Mouse (Mus musculus) heart, embryonic 15.5 days (tissue): Measurements from ENCODE around the gene Gdf15. TPM values are rescaled to one million over a fixed set of nuclear protein-coding genes. Genes with fewer than 3 reads are reported as not detected.
A peak's percentile ranks its signal among the peaks of the same experiment; 100 is the strongest.

ENCODE experiments used
- ATAC-seq: fragments of 200-750 bp; cut with Nextera tagmentation; replicated peaks from 2 replicates; pipeline ENCODE4 v1.8.0; 2017; ENCODE audit warnings: low read depth, moderate TSS enrichment; ENCODE audit not compliant: insufficient number of reproducible peaks, insufficient read depth, low FRiP score
- H3K27ac ChIP-seq: fragments of 300-500 bp; sonication (generic); 2 replicates; pipeline ENCODE4 v1.5.1; 2015; ENCODE audit warnings: mild to moderate bottlenecking, inconsistent platforms
- H3K27me3 ChIP-seq: fragments of 300-500 bp; sonication (generic); 2 replicates; pipeline ENCODE4 v1.6.1; 2015; ENCODE audit warnings: inconsistent platforms
- H3K36me3 ChIP-seq: fragments of 300-500 bp; sonication (generic); 2 replicates; pipeline ENCODE4 v1.6.1; 2015; ENCODE audit warnings: mild to moderate bottlenecking, inconsistent platforms
- H3K4me1 ChIP-seq: fragments of 300-500 bp; sonication (generic); replicated peaks from 2 replicates; pipeline ENCODE4 v1.6.1; 2015; ENCODE audit warnings: inconsistent platforms
- H3K4me2 ChIP-seq: fragments of 300-500 bp; sonication (generic); 2 replicates; pipeline ENCODE4 v1.6.1; 2015; ENCODE audit warnings: inconsistent platforms, mild to moderate bottlenecking, moderate library complexity
- H3K4me3 ChIP-seq: fragments of 300-500 bp; sonication (generic); 2 replicates; pipeline ENCODE4 v1.5.1; 2015; ENCODE audit warnings: mild to moderate bottlenecking, inconsistent platforms
- H3K9ac ChIP-seq: fragments of 300-500 bp; sonication (generic); 2 replicates; pipeline ENCODE4 v1.6.1; 2015; ENCODE audit warnings: mild to moderate bottlenecking, inconsistent platforms
- H3K9me3 ChIP-seq: fragments of 300-500 bp; sonication (generic); replicated peaks from 2 replicates; pipeline ENCODE4 v1.6.1; 2016; ENCODE audit warnings: inconsistent platforms
- WGBS: fragments of 180-500 bp; shearing (Covaris S2); methylation state at CpG from one replicate; pipeline ENCODE4 v1.1.7; 2015; ENCODE audit warnings: mixed read lengths; 5-methylcytosine and 5-hydroxymethylcytosine counted together
- polyA plus RNA-seq: library from polyadenylated mRNA; unstranded; fragments of >200 nt; fragmentation: Nextera tagmentation; extraction: Ambion mirVana; gene quantifications from 2 replicates; pipeline ENCODE4 v1.2.1, GENCODE M21; 2015

Gdf15 gene
- polyA plus RNA-seq, 1 experiment from 2014 or later: 0.89 TPM

GRCm38 (mm10) chr8:70655469-70655868 is 23.2 kb upstream of the Gdf15 start:
- ATAC-seq: no peak
- no peak overlapping the region for H3K4me2 ChIP-seq
- no peaks in the 10 kb centered on the region for H3K9me3 ChIP-seq
- no peak overlapping the region for H3K27ac ChIP-seq
- H3K36me3 ChIP-seq: peaks cover 49% of the 10 kb centered on the region
- H3K9ac ChIP-seq: no peak overlapping the region
- WGBS: 61% methylated on average over 2 of the region's 2 CpGs
- H3K4me1 ChIP-seq: peaks cover 27% of the 10 kb centered on the region
- H3K27me3 ChIP-seq: no peaks in the 10 kb centered on the region
- no peak overlapping the region for H3K4me3 ChIP-seq

- no peak overlapping the region for H3K4me3 ChIP-seq
- no peak overlapping the region for H3K27ac ChIP-seq
- H3K36me3 ChIP-seq: peaks cover 55% of the 10 kb centered on the region
- H3K4me1 ChIP-seq: peaks cover 33% of the 10 kb centered on the region
- ATAC-seq: no peak
- H3K9ac ChIP-seq: no peak overlapping the region
- H3K9me3 ChIP-seq: no peaks in the 10 kb centered on the region
- no peaks in the 10 kb centered on the region for H3K27me3 ChIP-seq
- H3K4me2 ChIP-seq: no peak overlapping the region
- WGBS: 53% methylated on average over 1 of the region's 1 CpGs
Measured at GRCm38 (mm10) chr8:70654121-70654520, 21.9 kb upstream of the Gdf15 start.

DNA sequence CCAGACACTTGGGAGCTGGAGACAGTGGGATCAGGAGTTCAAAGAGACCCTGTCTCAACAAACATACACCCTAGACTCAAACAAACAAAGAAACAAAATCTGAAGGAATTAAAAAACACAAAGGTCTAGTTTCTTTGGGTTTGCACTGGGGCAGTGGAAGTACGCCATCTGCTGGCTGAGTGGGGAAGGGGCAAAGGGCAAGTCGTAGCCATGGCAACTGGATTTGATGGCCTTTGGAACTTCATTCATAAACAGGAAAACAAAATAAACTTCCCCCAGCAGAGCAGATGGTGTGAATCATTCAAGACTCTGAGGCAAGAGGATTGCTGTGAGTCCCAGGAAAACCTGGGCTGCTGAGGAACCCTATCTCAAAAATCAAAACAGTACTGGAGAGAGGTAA is 21.0 kb upstream of the Gdf15 start:
- Histone ChIP-seq H3K27me3 (no peaks in the 10 kb centered on the region), H3K9me3 (no peaks in the 10 kb centered on the region), H3K9ac (no peak overlapping the region), H3K4me3 (no peak overlapping the region), H3K36me3 (peaks cover 55% of the 10 kb centered on the region), H3K4me2 (no peak overlapping the region), H3K27ac (no peak overlapping the region), H3K4me1 (peaks cover 33% of the 10 kb centered on the region)
- no peak for ATAC-seq
- WGBS: 63% methylated on average over 2 of the region's 2 CpGs

GRCm38 (mm10) chr8:70650351-70650750 is 18.1 kb upstream of the Gdf15 start:
- no peak for ATAC-seq
- Histone ChIP-seq H3K9ac (no peak overlapping the region), H3K9me3 (no peaks in the 10 kb centered on the region), H3K27ac (peak overlapping the region; percentile 89), H3K4me3 (no peak overlapping the region), H3K27me3 (no peaks in the 10 kb centered on the region), H3K4me1 (peaks cover 51% of the 10 kb centered on the region), H3K4me2 (no peak overlapping the region), H3K36me3 (peaks cover 41% of the 10 kb centered on the region)
- WGBS: 89% methylated on average over 17 of the region's 17 CpGs

DNA sequence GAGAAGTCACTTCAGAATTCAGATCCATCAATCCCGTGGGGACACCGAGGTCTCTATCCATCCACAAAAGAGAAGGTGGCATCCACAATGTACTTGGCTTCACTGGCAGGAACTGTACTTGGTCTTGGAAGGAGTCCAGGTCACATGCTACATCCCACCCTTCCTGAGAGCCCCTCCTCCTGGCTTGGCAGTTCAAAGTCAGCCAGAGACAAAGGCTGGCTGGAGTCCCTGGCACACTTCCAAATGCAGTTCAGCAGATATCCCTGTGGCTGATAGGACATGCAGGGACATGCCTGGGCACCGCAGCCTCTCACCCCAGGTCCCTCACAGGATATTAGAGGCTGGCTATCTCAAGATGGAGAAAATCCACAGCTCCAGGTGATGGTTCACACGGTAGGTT is 17.1 kb upstream of the Gdf15 start:
- peaks cover 30% of the 10 kb centered on the region for H3K36me3 ChIP-seq
- WGBS: 15% methylated on average over 4 of the region's 4 CpGs
- peak; percentile 87 for ATAC-seq
- H3K4me1 ChIP-seq: peaks cover 53% of the 10 kb centered on the region
- H3K9ac ChIP-seq: 0 out of 2 replicates have a peak overlapping the region, but pooled peaks have one; percentile 26
- H3K27ac ChIP-seq: peak overlapping the region; percentile 89
- no peaks in the 10 kb centered on the region for H3K27me3 ChIP-seq
- H3K4me3 ChIP-seq: no peak overlapping the region
- no peak overlapping the region for H3K4me2 ChIP-seq
- no peaks in the 10 kb centered on the region for H3K9me3 ChIP-seq

GRCm38 (mm10) chr8:70648921-70649320 is 16.7 kb upstream of the Gdf15 start:
- 46% methylated on average over 3 of the region's 3 CpGs for WGBS
- Histone ChIP-seq H3K9ac (peak overlapping the region; percentile 26; the same call in 1 of the 2 replicates), H3K9me3 (no peaks in the 10 kb centered on the region), H3K4me3 (no peak overlapping the region), H3K4me2 (no peak overlapping the region), H3K27me3 (no peaks in the 10 kb centered on the region), H3K4me1 (peaks cover 53% of the 10 kb centered on the region), H3K27ac (peak overlapping the region; percentile 89), H3K36me3 (peaks cover 28% of the 10 kb centered on the region)
- 0 out of 2 replicates have a peak, but pooled peaks have one; percentile 16 for ATAC-seq

DNA sequence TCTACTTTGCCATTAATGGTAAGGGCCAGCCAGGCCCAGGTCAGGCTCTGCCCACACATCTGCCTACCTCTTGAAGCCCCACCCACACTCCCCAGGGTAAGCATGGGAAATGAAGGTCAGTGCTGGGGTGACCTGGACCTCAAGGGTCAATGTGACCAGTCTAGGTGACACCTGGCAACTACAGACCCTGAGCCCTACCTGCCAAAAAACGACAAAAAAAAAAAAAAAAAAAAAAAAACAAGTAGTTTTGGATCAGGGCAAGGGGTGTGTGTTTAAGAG is 15.8 kb upstream of the Gdf15 start:
- Histone ChIP-seq H3K9ac (no peak overlapping the region), H3K4me1 (peaks cover 53% of the 10 kb centered on the region), H3K27me3 (no peaks in the 10 kb centered on the region), H3K4me3 (no peak overlapping the region), H3K27ac (peak overlapping the region; percentile 89), H3K9me3 (no peaks in the 10 kb centered on the region), H3K4me2 (no peak overlapping the region), H3K36me3 (peaks cover 28% of the 10 kb centered on the region)
- no peak for ATAC-seq
- 41% methylated on average over 1 of the region's 1 CpGs for WGBS

GRCm38 (mm10) chr8:70647343-70648163 is 15.3 kb upstream of the Gdf15 start:
- Histone ChIP-seq H3K9ac (no peak overlapping the region; the same call in 1 of the 2 replicates), H3K36me3 (peaks cover 25% of the 10 kb centered on the region), H3K4me1 (peaks cover 53% of the 10 kb centered on the region), H3K27ac (peak overlapping the region; percentile 89), H3K4me3 (no peak overlapping the region), H3K9me3 (no peaks in the 10 kb centered on the region), H3K27me3 (no peaks in the 10 kb centered on the region), H3K4me2 (no peak overlapping the region)
- 39% methylated on average over 8 of the region's 8 CpGs for WGBS
- 0 out of 2 replicates have a peak, but pooled peaks have one; percentile 19 for ATAC-seq

- Histone ChIP-seq H3K4me1 (peaks cover 53% of the 10 kb centered on the region), H3K4me2 (no peak overlapping the region), H3K36me3 (peaks cover 18% of the 10 kb centered on the region; the same call in 1 of the 2 replicates), H3K9me3 (no peaks in the 10 kb centered on the region), H3K9ac (no peak overlapping the region), H3K27me3 (no peaks in the 10 kb centered on the region), H3K27ac (peak overlapping the region; percentile 89), H3K4me3 (no peak overlapping the region)
- ATAC-seq: no peak
Measured at GRCm38 (mm10) chr8:70646775-70647174, 14.5 kb upstream of the Gdf15 start.

GRCm38 (mm10) chr8:70646369-70646768 is 14.1 kb upstream of the Gdf15 start:
- Histone ChIP-seq H3K4me3 (no peak overlapping the region), H3K4me2 (no peak overlapping the region), H3K4me1 (peaks cover 53% of the 10 kb centered on the region), H3K27me3 (no peaks in the 10 kb centered on the region), H3K27ac (peak overlapping the region; percentile 89), H3K36me3 (peaks cover 14% of the 10 kb centered on the region; the same call in 1 of the 2 replicates), H3K9me3 (no peaks in the 10 kb centered on the region), H3K9ac (no peak overlapping the region)
- WGBS: 67% methylated on average over 6 of the region's 6 CpGs
- ATAC-seq: no peak

DNA sequence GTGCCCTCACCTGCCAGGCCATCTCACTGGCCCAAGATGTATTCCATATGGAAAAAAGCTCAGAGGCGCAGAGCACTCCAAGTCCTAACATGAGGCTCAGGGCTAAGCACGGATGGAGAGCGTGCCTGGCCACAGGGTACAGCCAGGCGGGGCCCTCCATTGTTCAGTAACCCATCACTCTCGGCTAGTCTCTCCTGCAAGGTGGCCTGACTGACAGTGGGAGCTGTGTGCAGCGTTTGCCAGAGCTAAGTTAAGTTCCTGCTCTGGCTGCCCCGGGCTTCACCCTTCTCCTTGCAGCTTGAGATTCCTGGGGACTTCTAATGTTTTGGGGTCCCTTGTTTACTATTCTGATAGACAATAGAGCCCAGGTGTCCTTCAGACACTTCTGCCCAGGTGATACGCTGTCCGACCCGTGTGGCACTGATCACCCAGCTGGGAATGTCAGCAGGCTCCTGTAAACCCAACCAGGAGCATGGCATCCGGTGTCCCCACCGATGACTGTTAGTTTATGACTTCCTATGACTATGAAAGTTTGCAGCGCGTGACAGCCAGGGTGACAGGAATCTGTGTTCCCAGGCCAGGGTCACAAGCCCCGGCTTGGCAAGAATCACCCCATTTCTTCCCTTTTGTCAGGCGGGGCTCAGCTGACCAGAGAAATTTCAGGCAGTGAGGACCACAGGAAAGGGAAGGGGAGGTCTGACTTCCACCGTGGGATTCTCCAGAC is 13.4 kb upstream of the Gdf15 start:
- no peak overlapping the region for H3K4me2 ChIP-seq
- no peak for ATAC-seq
- peaks cover 53% of the 10 kb centered on the region for H3K4me1 ChIP-seq
- WGBS: 60% methylated on average over 17 of the region's 17 CpGs
- H3K36me3 ChIP-seq: peaks cover 9% of the 10 kb centered on the region; the same call in 1 of the 2 replicates
- peak overlapping the region; percentile 89 for H3K27ac ChIP-seq
- H3K9ac ChIP-seq: 0 out of 2 replicates have a peak overlapping the region, but pooled peaks have one; percentile 5
- H3K27me3 ChIP-seq: no peaks in the 10 kb centered on the region
- H3K4me3 ChIP-seq: no peak overlapping the region
- no peaks in the 10 kb centered on the region for H3K9me3 ChIP-seq
